Mouse (Mus musculus) myocyte (in vitro differentiated cells): ENCODE measurements at regions not wholly inside any gene's neighbourhood (a gene's known extent, or its start where the extent isn't known, plus 50 kb on each side); places are given as distances from the start of the nearest gene placed in this dataset.

Source experiments
- H3K27me3 ChIP-seq: one replicate; pipeline ENCODE4 v1.6.1; 2011; ENCODE audit not compliant: control insufficient read depth, insufficient read depth, insufficient read length
- H3K36me3 ChIP-seq: one replicate; pipeline ENCODE4 v1.6.1; 2011; ENCODE audit not compliant: control insufficient read depth, insufficient read depth
- H3K4me2 ChIP-seq: one replicate; pipeline ENCODE4 v1.6.1; 2011; ENCODE audit warnings: low read depth, control low read depth
- H3K4me3 ChIP-seq: one replicate; pipeline ENCODE4 v1.5.1; 2011; ENCODE audit warnings: mild to moderate bottlenecking, control low read depth, moderate library complexity
- H3K79me2 ChIP-seq: one replicate; pipeline ENCODE4 v1.6.1; 2011; ENCODE audit not compliant: control insufficient read depth, insufficient read depth
- H3ac ChIP-seq: one replicate; pipeline ENCODE4 v1.6.1; 2011; ENCODE audit not compliant: control insufficient read depth, insufficient read length
- CEBPB ChIP-seq: IDR thresholded peaks from 2 replicates; pipeline ENCODE4 v1.6.1; 2011; ENCODE audit warnings: mild to moderate bottlenecking, moderate library complexity; ENCODE audit not compliant: poor library complexity, insufficient read depth, severe bottlenecking
- E2F4 ChIP-seq: IDR thresholded peaks from one replicate; pipeline ENCODE4 v1.6.1; 2011; ENCODE audit warnings: mild to moderate bottlenecking, control low read depth, moderate library complexity; ENCODE audit not compliant: insufficient read depth
- MAX ChIP-seq: IDR thresholded peaks from one replicate; pipeline ENCODE4 v1.6.1; 2011; ENCODE audit warnings: low read depth, mild to moderate bottlenecking, control low read depth
- MYOD1 ChIP-seq, 3 experiments: IDR thresholded peaks; one replicate each; pipeline ENCODE4 v1.6.1; 2011; ENCODE audit warnings: control low read depth in 2 of 3, low read depth in 2 of 3, mild to moderate bottlenecking in 2 of 3, moderate library complexity in 1 of 3; ENCODE audit not compliant: insufficient read length in 2 of 3, control insufficient read depth in 1 of 3
- MYOG ChIP-seq, 3 experiments: IDR thresholded peaks; one replicate each; pipeline ENCODE4 v1.6.1; 2011; ENCODE audit warnings: control low read depth in 2 of 3, low read depth in 2 of 3, mild to moderate bottlenecking in 2 of 3; ENCODE audit not compliant: insufficient read length in 2 of 3, control insufficient read depth in 1 of 3, insufficient read depth in 1 of 3
- POLR2A ChIP-seq: IDR thresholded peaks from one replicate; pipeline ENCODE4 v1.6.1; 2011; ENCODE audit warnings: low read depth, mild to moderate bottlenecking, control low read depth, moderate library complexity; ENCODE audit not compliant: insufficient read length
- POLR2AphosphoS2 ChIP-seq: IDR thresholded peaks from one replicate; pipeline ENCODE4 v1.6.1; 2011; ENCODE audit warnings: low read depth, control low read depth; ENCODE audit not compliant: insufficient read length
- REST ChIP-seq: IDR thresholded peaks from one replicate; pipeline ENCODE4 v1.6.1; 2011; ENCODE audit warnings: mild to moderate bottlenecking, control low read depth, moderate library complexity; ENCODE audit not compliant: insufficient read depth, insufficient read length
- SRF ChIP-seq: IDR thresholded peaks from one replicate; pipeline ENCODE4 v1.6.1; 2011; ENCODE audit warnings: low read depth; ENCODE audit not compliant: control insufficient read depth, insufficient read length
- TCF12 ChIP-seq: IDR thresholded peaks from one replicate; pipeline ENCODE4 v1.6.1; 2011; ENCODE audit warnings: mild to moderate bottlenecking, control low read depth; ENCODE audit not compliant: poor library complexity, insufficient read depth, severe bottlenecking
- TCF3 ChIP-seq: IDR thresholded peaks from one replicate; pipeline ENCODE4 v1.6.1; 2011; ENCODE audit warnings: low read depth, control low read depth; ENCODE audit not compliant: insufficient read length
- USF1 ChIP-seq: IDR thresholded peaks from one replicate; pipeline ENCODE4 v1.6.1; 2011; ENCODE audit warnings: low read depth, mild to moderate bottlenecking, control low read depth, moderate library complexity

- Histone ChIP-seq H3K79me2 (no peaks in the 10 kb centered on the region), H3K4me2 (no peak overlapping the region), H3K36me3 (no peaks in the 10 kb centered on the region), H3K27me3 (no peaks in the 10 kb centered on the region), H3K4me3 (no peak overlapping the region), H3ac (no peak overlapping the region)
- TF ChIP-seq TCF12 (no peak), MAX (no peak), CEBPB (no peak), POLR2AphosphoS2 (no peak)
Measured at GRCm38 (mm10) chr11:17651389-17652156, 302.1 kb downstream of the Etaa1 start.

GRCm38 (mm10) chr11:17655840-17656239 lies 297.8 kb downstream of the Etaa1 start:
- H3ac ChIP-seq, result no peak overlapping the region
- TF ChIP-seq MYOD1 (IDR thresholded peaks at IDR 0.05; ENCODE audit: control insufficient read depth in 1 of 3, insufficient read length in 2 of 3, low read depth in 2 of 3) (no peak), POLR2AphosphoS2 (no peak), E2F4 (no peak), TCF3 (no peak), TCF12 (no peak), POLR2A (no peak), MYOG (IDR thresholded peaks at IDR 0.05; ENCODE audit: control insufficient read depth in 1 of 3, insufficient read depth in 1 of 3, insufficient read length in 2 of 3, low read depth in 2 of 3) (no peak), CEBPB (no peak), USF1 (no peak), MAX (no peak), SRF (no peak), REST (no peak)
- no peaks in the 10 kb centered on the region for H3K36me3 ChIP-seq
- H3K79me2 ChIP-seq, result no peaks in the 10 kb centered on the region
- H3K27me3 ChIP-seq, result no peaks in the 10 kb centered on the region
- H3K4me2 ChIP-seq, result no peak overlapping the region
- H3K4me3 ChIP-seq, result no peak overlapping the region

- Histone ChIP-seq H3K79me2 (no peaks in the 10 kb centered on the region), H3K36me3 (no peaks in the 10 kb centered on the region), H3ac (no peak overlapping the region), H3K27me3 (no peaks in the 10 kb centered on the region), H3K4me3 (no peak overlapping the region), H3K4me2 (no peak overlapping the region)
- no peak for TF ChIP-seq USF1
- TF ChIP-seq CEBPB, result no peak
- no peak for TF ChIP-seq POLR2AphosphoS2
- no peak for TF ChIP-seq MYOG (IDR thresholded peaks at IDR 0.05; ENCODE audit: control insufficient read depth in 1 of 3, insufficient read depth in 1 of 3, insufficient read length in 2 of 3, low read depth in 2 of 3)
- TF ChIP-seq TCF3, result no peak
- no peak for TF ChIP-seq E2F4
- no peak for TF ChIP-seq MAX
- TF ChIP-seq SRF, result no peak
- TF ChIP-seq TCF12, result no peak
- no peak for TF ChIP-seq REST
- TF ChIP-seq POLR2A, result no peak
- TF ChIP-seq MYOD1 (IDR thresholded peaks at IDR 0.05; ENCODE audit: control insufficient read depth in 1 of 3, insufficient read length in 2 of 3, low read depth in 2 of 3), result no peak
Measured at GRCm38 (mm10) chr11:17657720-17658119, 296.0 kb downstream of the Etaa1 start.

- H3K4me2 ChIP-seq, result no peak overlapping the region
- H3ac ChIP-seq, result no peak overlapping the region
- TF ChIP-seq USF1 (no peak), E2F4 (no peak), POLR2AphosphoS2 (no peak), POLR2A (no peak), MAX (no peak), TCF12 (no peak), SRF (no peak), TCF3 (no peak), CEBPB (no peak), MYOD1 (IDR thresholded peaks at IDR 0.05; ENCODE audit: control insufficient read depth in 1 of 3, insufficient read length in 2 of 3, low read depth in 2 of 3) (no peak), REST (no peak), MYOG (IDR thresholded peaks at IDR 0.05; ENCODE audit: control insufficient read depth in 1 of 3, insufficient read depth in 1 of 3, insufficient read length in 2 of 3, low read depth in 2 of 3) (no peak)
- H3K27me3 ChIP-seq, result no peaks in the 10 kb centered on the region
- H3K4me3 ChIP-seq, result no peak overlapping the region
- no peaks in the 10 kb centered on the region for H3K36me3 ChIP-seq
- H3K79me2 ChIP-seq, result no peaks in the 10 kb centered on the region
Measured at GRCm38 (mm10) chr11:17658289-17658688, 295.4 kb downstream of the Etaa1 start.

- TF ChIP-seq MYOG (IDR thresholded peaks at IDR 0.05; ENCODE audit: control insufficient read depth in 1 of 3, insufficient read depth in 1 of 3, insufficient read length in 2 of 3, low read depth in 2 of 3) (no peak), MAX (no peak), POLR2AphosphoS2 (no peak), POLR2A (no peak), TCF12 (no peak), CEBPB (no peak), REST (no peak), TCF3 (no peak), MYOD1 (IDR thresholded peaks at IDR 0.05; ENCODE audit: control insufficient read depth in 1 of 3, insufficient read length in 2 of 3, low read depth in 2 of 3) (no peak), E2F4 (no peak), USF1 (no peak), SRF (no peak)
- Histone ChIP-seq H3K36me3 (no peaks in the 10 kb centered on the region), H3K4me3 (no peak overlapping the region), H3K4me2 (no peak overlapping the region), H3K27me3 (no peaks in the 10 kb centered on the region), H3ac (no peak overlapping the region), H3K79me2 (no peaks in the 10 kb centered on the region)
Measured at GRCm38 (mm10) chr11:17658717-17659116, 295.0 kb downstream of the Etaa1 start.
